Mouse (Mus musculus) limb, embryonic 11.5 days (tissue): Measurements from ENCODE around the gene Hoxa2. TPM values are rescaled to one million over a fixed set of nuclear protein-coding genes. Genes with fewer than 3 reads are reported as not detected.

ENCODE experiments used
- ATAC-seq: fragments of 200-750 bp; cut with Nextera tagmentation; 2 replicates; pipeline ENCODE4 v1.8.0; 2017; ENCODE audit warnings: low read depth; ENCODE audit not compliant: insufficient number of reproducible peaks, low FRiP score, low TSS enrichment
- DNase-seq: peaks from one replicate; pipeline ENCODE4 v3.0.0-alpha.2; 2015; ENCODE audit warnings: low spot score
- H3K27ac ChIP-seq: fragments of 300-500 bp; sonication (generic); replicated peaks from 2 replicates; pipeline ENCODE4 v1.5.1; 2014; ENCODE audit warnings: low read depth, mild to moderate bottlenecking, low read length
- H3K27me3 ChIP-seq: fragments of 300-500 bp; sonication (generic); 2 replicates; pipeline ENCODE4 v1.6.1; 2014; ENCODE audit warnings: mild to moderate bottlenecking, low read length, mixed read lengths; ENCODE audit not compliant: control insufficient read depth, insufficient read depth
- H3K36me3 ChIP-seq: fragments of 300-500 bp; sonication (generic); 2 replicates; pipeline ENCODE4 v1.6.1; 2014; ENCODE audit warnings: mild to moderate bottlenecking, low read length, moderate library complexity, mixed read lengths; ENCODE audit not compliant: control insufficient read depth, insufficient read depth
- H3K4me1 ChIP-seq: fragments of 300-500 bp; sonication (generic); 2 replicates; pipeline ENCODE4 v1.6.1; 2014; ENCODE audit warnings: low read length, mixed read lengths; ENCODE audit not compliant: control insufficient read depth, insufficient read depth
- H3K4me2 ChIP-seq: fragments of 300-500 bp; sonication (generic); 2 replicates; pipeline ENCODE4 v1.6.1; 2014; ENCODE audit warnings: low read depth, mild to moderate bottlenecking, moderate library complexity; ENCODE audit not compliant: severe bottlenecking
- H3K4me3 ChIP-seq: fragments of 300-500 bp; sonication (generic); 2 replicates; pipeline ENCODE4 v1.5.1; 2014; ENCODE audit warnings: low read depth, low read length
- H3K9ac ChIP-seq: fragments of 300-500 bp; sonication (generic); 2 replicates; pipeline ENCODE4 v1.6.1; 2014; ENCODE audit warnings: mild to moderate bottlenecking, low read length
- H3K9me3 ChIP-seq: fragments of 300-500 bp; sonication (generic); 2 replicates; pipeline ENCODE4 v1.6.1; 2016; ENCODE audit warnings: low read length; ENCODE audit not compliant: control insufficient read depth
- WGBS: fragments of 180-500 bp; shearing (Covaris S2); extraction: QIAGEN DNeasy Blood & Tissue Kit; methylation state at CpG from one replicate; pipeline ENCODE4 v1.1.7; 2014; 5-methylcytosine and 5-hydroxymethylcytosine counted together
- polyA plus RNA-seq: library from polyadenylated mRNA; unstranded; fragments of >200 nt; fragmentation: Nextera tagmentation; extraction: Ambion mirVana; gene quantifications from 2 replicates; pipeline ENCODE4 v1.2.1, GENCODE M21; 2014

The Hoxa2 gene
- 2.8 and 3.0 TPM in 2 replicates for polyA plus RNA-seq

- H3K27me3 ChIP-seq = peaks cover 15% of the 10 kb centered on the region
- H3K9me3 ChIP-seq = no peaks in the 10 kb centered on the region
- peak within 1 kb of the TSS; percentile 26 for H3K4me3 ChIP-seq
- DNase-seq = peak; percentile 76
- ATAC-seq = no peak
- under 1% methylated on average over 25 of the region's 25 CpGs for WGBS
- peak within 1 kb of the TSS; percentile 63 for H3K9ac ChIP-seq
- H3K36me3 ChIP-seq = no peaks in the 10 kb centered on the region
- peaks cover 54% of the 10 kb centered on the region for H3K4me1 ChIP-seq
- peak within 1 kb of the TSS; percentile 69 for H3K4me2 ChIP-seq
- H3K27ac ChIP-seq = no peak within 1 kb of the TSS
Observed at GRCm38 (mm10) chr6:52164626-52165440, at the start of gene Hoxa2. Gene Hoxa2 (minus strand): TSS chr6:52164831.

GRCm38 (mm10) chr6:52214271-52214670 is 49.6 kb upstream of the Hoxa2 start:
- DNase-seq (no peak), ATAC-seq (no peak)
- Histone ChIP-seq H3K36me3 (no peaks in the 10 kb centered on the region), H3K27ac (no peak overlapping the region), H3K9ac (0 out of 2 replicates have a peak overlapping the region, but pooled peaks have one; percentile 37), H3K4me3 (0 out of 2 replicates have a peak overlapping the region, but pooled peaks have one; percentile 5), H3K9me3 (no peaks in the 10 kb centered on the region), H3K4me2 (peak overlapping the region; percentile 95), H3K4me1 (peaks cover 54% of the 10 kb centered on the region), H3K27me3 (no peaks in the 10 kb centered on the region)
- WGBS = 14% methylated on average over 5 of the region's 5 CpGs

- peaks cover 53% of the 10 kb centered on the region for H3K4me1 ChIP-seq
- WGBS = 1% methylated on average over 38 of the region's 38 CpGs
- peak within 1 kb of the TSS; percentile 93 for H3K9ac ChIP-seq
- H3K27ac ChIP-seq = peak within 1 kb of the TSS; percentile 93
- no peaks in the 10 kb centered on the region for H3K27me3 ChIP-seq
- DNase-seq = peak; percentile 86
- H3K9me3 ChIP-seq = no peaks in the 10 kb centered on the region
- H3K36me3 ChIP-seq = no peaks in the 10 kb centered on the region
- peak within 1 kb of the TSS; percentile 70 for H3K4me3 ChIP-seq
- H3K4me2 ChIP-seq = peak within 1 kb of the TSS; percentile 95
- ATAC-seq = peak; percentile 69
Observed at GRCm38 (mm10) chr6:52213119-52213986, 48.7 kb upstream of the Hoxa2 start, which contains the start of the genes Hoxa3 and Gm28308. Gene Hoxa3 (minus strand): TSS chr6:52213336. Gene Gm28308 (minus strand): TSS chr6:52213339.

- DNase-seq = peak; percentile 66
- H3K27me3 ChIP-seq = no peaks in the 10 kb centered on the region
- H3K4me2 ChIP-seq = peak overlapping the region; percentile 95
- peaks cover 51% of the 10 kb centered on the region for H3K4me1 ChIP-seq
- no peaks in the 10 kb centered on the region for H3K9me3 ChIP-seq
- peak overlapping the region; percentile 70 for H3K4me3 ChIP-seq
- ATAC-seq = no peak
- H3K27ac ChIP-seq = peak overlapping the region; percentile 93
- WGBS = under 1% methylated on average over 22 of the region's 22 CpGs
- no peaks in the 10 kb centered on the region for H3K36me3 ChIP-seq
- H3K9ac ChIP-seq = peak overlapping the region; percentile 93
Observed at GRCm38 (mm10) chr6:52212556-52213118, 48.0 kb upstream of the Hoxa2 start.

GRCm38 (mm10) chr6:52211961-52212360 is 47.3 kb upstream of the Hoxa2 start:
- no peaks in the 10 kb centered on the region for H3K27me3 ChIP-seq
- no peaks in the 10 kb centered on the region for H3K9me3 ChIP-seq
- WGBS = 1% methylated on average over 13 of the region's 13 CpGs
- H3K27ac ChIP-seq = peak overlapping the region; percentile 93
- peak overlapping the region; percentile 70 for H3K4me3 ChIP-seq
- DNase-seq = no peak
- H3K36me3 ChIP-seq = no peaks in the 10 kb centered on the region
- peak overlapping the region; percentile 93 for H3K9ac ChIP-seq
- peak overlapping the region; percentile 95 for H3K4me2 ChIP-seq
- no peak for ATAC-seq
- H3K4me1 ChIP-seq = peaks cover 57% of the 10 kb centered on the region

- H3K27ac ChIP-seq = peak overlapping the region; percentile 93
- H3K36me3 ChIP-seq = no peaks in the 10 kb centered on the region
- H3K27me3 ChIP-seq = no peaks in the 10 kb centered on the region
- peak overlapping the region; percentile 95 for H3K4me2 ChIP-seq
- peak overlapping the region; percentile 70 for H3K4me3 ChIP-seq
- no peaks in the 10 kb centered on the region for H3K9me3 ChIP-seq
- DNase-seq (peak; percentile 92), ATAC-seq (peak; percentile 27; the same call in 1 of the 2 replicates)
- H3K4me1 ChIP-seq = peaks cover 63% of the 10 kb centered on the region
- under 1% methylated on average over 37 of the region's 37 CpGs for WGBS
- peak overlapping the region; percentile 93 for H3K9ac ChIP-seq
Observed at GRCm38 (mm10) chr6:52211170-52211935, 46.7 kb upstream of the Hoxa2 start.

GRCm38 (mm10) chr6:52209685-52210046 is 45.0 kb upstream of the Hoxa2 start:
- no peak overlapping the region for H3K27ac ChIP-seq
- H3K9ac ChIP-seq = peak overlapping the region; percentile 74
- H3K36me3 ChIP-seq = peaks cover 2% of the 10 kb centered on the region; the same call in 1 of the 2 replicates
- no peaks in the 10 kb centered on the region for H3K9me3 ChIP-seq
- peak overlapping the region; percentile 95 for H3K4me2 ChIP-seq
- H3K27me3 ChIP-seq = no peaks in the 10 kb centered on the region
- DNase-seq (no peak), ATAC-seq (no peak)
- peaks cover 62% of the 10 kb centered on the region for H3K4me1 ChIP-seq
- H3K4me3 ChIP-seq = peak overlapping the region; percentile 70
- 2% methylated on average over 12 of the region's 12 CpGs for WGBS
